Mouse (Mus musculus): ENCODE measurements around the gene Rps3. TPM values are rescaled to one million over a fixed set of nuclear protein-coding genes. Genes with fewer than 3 reads are reported as not detected.

Gene Rps3
- polyA plus RNA-seq, 1 experiment from 2014 or later: 449 TPM

DNA sequence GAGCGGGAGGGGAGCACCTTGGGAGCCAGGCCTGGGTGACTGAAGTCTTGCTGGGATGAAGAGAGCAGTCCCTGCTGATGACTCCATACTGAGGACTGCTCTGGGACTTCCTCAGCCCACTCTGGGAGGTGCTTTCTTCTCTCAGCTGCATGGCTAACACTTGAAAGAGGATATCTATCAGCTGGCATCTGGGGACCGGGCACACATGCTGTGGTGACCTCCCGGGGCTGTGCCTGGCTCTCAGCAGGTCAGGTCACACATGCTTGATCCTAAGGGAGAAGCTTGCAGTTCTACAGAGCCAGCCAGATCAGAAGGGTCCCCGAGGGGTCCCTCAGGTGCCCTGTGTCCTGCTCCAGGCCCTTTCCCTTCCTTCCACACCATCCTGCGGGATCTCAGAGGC lies 40.4 kb downstream of the Rps3 start:
- 58% methylated on average over 5 of the region's 5 CpGs for WGBS (ENCODE audit: insufficient replicate concordance)
- H3K36me3 ChIP-seq (replicated peaks): no peaks in the 10 kb centered on the region
- no peak overlapping the region for H3K9ac ChIP-seq
- no peaks in the 10 kb centered on the region; the same call in 1 of the 2 replicates for H3K27me3 ChIP-seq
- H3K9me3 ChIP-seq (replicated peaks): no peaks in the 10 kb centered on the region
- ATAC-seq (ENCODE audit: insufficient read depth): no peak
- H3K4me2 ChIP-seq: no peak overlapping the region
- H3K4me1 ChIP-seq (replicated peaks): no peaks in the 10 kb centered on the region
- H3K27ac ChIP-seq (replicated peaks): no peak overlapping the region
- no peak overlapping the region for H3K4me3 ChIP-seq (replicated peaks)

DNA sequence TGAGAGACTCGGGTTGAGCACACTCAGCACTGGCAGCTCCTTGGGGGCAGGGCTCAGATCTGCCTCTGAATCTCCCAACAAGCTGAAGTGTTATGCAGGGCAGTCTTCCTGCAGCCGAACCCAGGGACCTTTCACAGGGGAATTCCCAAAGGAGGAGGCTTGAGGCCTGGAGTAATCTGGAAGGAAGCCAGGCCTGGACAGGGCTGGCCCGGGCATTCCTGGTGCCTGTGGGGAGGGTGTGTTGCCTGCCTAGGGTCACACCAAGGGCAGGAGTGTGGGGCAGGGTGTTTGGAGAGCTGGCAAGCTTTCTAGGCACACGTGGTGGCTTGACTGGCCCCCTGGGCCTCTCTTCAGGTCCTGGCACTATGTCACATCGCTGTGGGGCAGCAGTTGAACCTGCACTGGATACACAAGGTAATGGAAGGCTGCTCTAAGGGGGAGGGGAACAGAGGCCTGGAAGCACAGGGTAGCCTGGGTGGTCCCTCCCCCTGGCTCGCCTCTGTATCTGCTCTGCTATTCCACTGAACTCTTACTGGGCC lies 41.9 kb downstream of the Rps3 start:
- Histone ChIP-seq H3K27me3 (no peaks in the 10 kb centered on the region; the same call in 1 of the 2 replicates), H3K9me3 (replicated peaks) (no peaks in the 10 kb centered on the region), H3K36me3 (replicated peaks) (no peaks in the 10 kb centered on the region), H3K9ac (no peak overlapping the region), H3K4me1 (replicated peaks) (no peaks in the 10 kb centered on the region), H3K4me2 (no peak overlapping the region), H3K4me3 (replicated peaks) (no peak overlapping the region), H3K27ac (replicated peaks) (no peak overlapping the region)
- 45% methylated on average over 6 of the region's 6 CpGs for WGBS (ENCODE audit: insufficient replicate concordance)
- ATAC-seq (ENCODE audit: insufficient read depth): no peak; the same call in 1 of the 2 replicates

DNA sequence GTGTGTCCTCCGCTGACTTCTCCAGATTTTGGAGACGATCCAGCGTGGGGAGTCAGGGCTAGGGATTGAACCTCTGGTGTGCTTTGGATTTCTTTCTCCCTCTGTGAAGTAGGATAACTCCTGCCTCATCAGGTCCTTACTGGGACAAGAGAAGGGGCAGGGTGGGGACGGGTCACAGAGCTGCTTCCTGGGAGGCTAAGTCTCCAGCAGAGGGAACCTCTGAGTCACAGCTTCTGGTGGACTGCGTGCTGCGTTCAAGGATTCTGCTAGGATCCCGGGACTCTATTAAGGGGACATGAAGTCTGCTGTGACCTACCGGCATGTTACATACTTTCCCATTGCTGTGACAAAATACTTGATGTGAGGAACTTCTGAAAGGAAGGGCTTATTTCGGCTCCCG lies 44.7 kb downstream of the Rps3 start:
- H3K36me3 ChIP-seq (replicated peaks): no peaks in the 10 kb centered on the region
- no peaks in the 10 kb centered on the region; the same call in 1 of the 2 replicates for H3K27me3 ChIP-seq
- H3K4me1 ChIP-seq (replicated peaks): 0 out of 2 replicates have a peak, but pooled peaks cover 5% of the 10 kb centered on the region
- 67% methylated on average over 10 of the region's 10 CpGs for WGBS (ENCODE audit: insufficient replicate concordance)
- ATAC-seq (ENCODE audit: insufficient read depth): no peak
- no peak overlapping the region for H3K4me2 ChIP-seq
- H3K27ac ChIP-seq (replicated peaks): no peak overlapping the region
- no peak overlapping the region for H3K9ac ChIP-seq
- H3K9me3 ChIP-seq (replicated peaks): no peaks in the 10 kb centered on the region
- H3K4me3 ChIP-seq (replicated peaks): no peak overlapping the region

DNA sequence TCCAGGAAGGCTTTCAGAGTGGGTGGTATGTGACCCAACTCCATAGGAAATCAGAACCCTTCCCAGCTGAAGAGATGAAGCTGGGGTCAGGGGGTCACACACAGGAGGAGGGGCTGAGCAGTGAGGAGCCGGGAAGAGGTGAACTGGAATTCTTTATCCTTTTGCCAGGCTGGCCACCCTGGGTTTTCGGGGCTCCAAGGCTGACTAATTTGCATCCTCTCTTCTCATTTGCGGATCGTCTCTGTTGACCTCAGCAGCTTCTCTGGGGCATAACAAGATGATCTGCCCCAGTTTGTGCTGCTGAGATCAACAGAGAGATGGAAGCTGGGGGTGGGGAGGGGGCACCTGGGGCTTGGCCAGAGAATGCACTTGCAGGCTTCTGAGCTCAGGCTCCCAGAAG lies 47.0 kb downstream of the Rps3 start:
- no peak overlapping the region for H3K4me3 ChIP-seq (replicated peaks)
- no peaks in the 10 kb centered on the region for H3K9me3 ChIP-seq (replicated peaks)
- H3K9ac ChIP-seq: no peak overlapping the region
- no peaks in the 10 kb centered on the region for H3K36me3 ChIP-seq (replicated peaks)
- peaks cover 16% of the 10 kb centered on the region; the same call in 1 of the 2 replicates for H3K4me1 ChIP-seq (replicated peaks)
- 39% methylated on average over 4 of the region's 4 CpGs for WGBS (ENCODE audit: insufficient replicate concordance)
- no peak for ATAC-seq (ENCODE audit: insufficient read depth)
- no peak overlapping the region for H3K27ac ChIP-seq (replicated peaks)
- no peaks in the 10 kb centered on the region; the same call in 1 of the 2 replicates for H3K27me3 ChIP-seq
- H3K4me2 ChIP-seq: no peak overlapping the region

DNA sequence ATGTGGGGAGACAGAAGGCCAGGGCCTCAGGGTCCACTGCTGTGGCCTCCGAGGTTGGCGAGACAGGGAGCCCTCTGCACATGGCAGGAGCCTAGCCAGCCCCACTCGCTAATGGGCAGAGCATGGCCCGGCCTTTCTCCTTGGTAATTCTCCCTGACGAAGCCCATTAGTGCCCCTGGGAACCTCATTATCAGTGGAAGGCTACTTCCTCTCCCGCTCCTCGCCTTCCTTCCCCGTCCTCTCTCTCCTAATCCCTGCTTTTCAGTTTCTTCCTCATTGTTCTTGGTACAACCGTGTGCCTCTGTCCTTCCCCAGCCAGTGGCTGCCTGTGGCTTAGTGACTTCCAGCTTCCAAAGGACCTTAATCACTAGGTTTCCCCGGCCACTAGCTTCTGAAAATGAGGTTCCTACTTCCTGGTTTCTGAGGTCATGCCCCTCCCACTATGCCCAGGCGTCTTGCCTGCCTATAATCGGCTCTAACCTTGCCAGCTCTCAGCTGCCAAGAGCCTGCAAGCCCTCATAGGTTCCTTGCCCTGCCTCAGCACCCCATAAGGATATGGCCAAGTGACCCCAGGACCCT lies 48.8 kb downstream of the Rps3 start:
- Histone ChIP-seq H3K36me3 (replicated peaks) (no peaks in the 10 kb centered on the region), H3K27me3 (no peaks in the 10 kb centered on the region; the same call in 1 of the 2 replicates), H3K27ac (replicated peaks) (no peak overlapping the region), H3K4me2 (peak overlapping the region; percentile 35), H3K4me3 (replicated peaks) (0 out of 2 replicates have a peak overlapping the region, but pooled peaks have one; percentile 5), H3K9ac (no peak overlapping the region), H3K9me3 (replicated peaks) (no peaks in the 10 kb centered on the region), H3K4me1 (replicated peaks) (peaks cover 16% of the 10 kb centered on the region; the same call in 1 of the 2 replicates)
- 16% methylated on average over 12 of the region's 12 CpGs for WGBS (ENCODE audit: insufficient replicate concordance)
- ATAC-seq (ENCODE audit: insufficient read depth): no peak

DNA sequence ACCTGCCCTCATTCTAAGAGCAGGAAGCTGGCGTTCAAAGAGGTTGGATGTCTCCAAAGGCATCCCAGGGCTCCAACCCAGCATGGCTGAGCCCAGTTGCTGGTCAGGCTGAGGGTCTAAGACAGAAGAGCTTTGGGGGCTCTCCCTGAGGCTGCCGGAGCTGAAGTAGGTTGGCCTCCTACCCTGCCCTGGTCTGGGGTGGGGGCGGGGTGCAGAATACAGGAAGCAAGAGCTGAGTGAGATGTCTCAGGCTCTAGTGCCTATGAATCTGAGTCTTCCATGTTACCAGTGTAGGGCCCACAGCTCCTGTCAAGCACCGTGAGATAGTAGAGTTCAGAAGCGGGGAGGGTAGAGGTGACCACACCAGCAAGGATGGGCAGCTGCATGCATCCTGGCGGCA lies 50.7 kb downstream of the Rps3 start:
- H3K27me3 ChIP-seq: no peaks in the 10 kb centered on the region; the same call in 1 of the 2 replicates
- WGBS (ENCODE audit: insufficient replicate concordance): 46% methylated on average over 6 of the region's 6 CpGs
- ATAC-seq (ENCODE audit: insufficient read depth): no peak

DNA sequence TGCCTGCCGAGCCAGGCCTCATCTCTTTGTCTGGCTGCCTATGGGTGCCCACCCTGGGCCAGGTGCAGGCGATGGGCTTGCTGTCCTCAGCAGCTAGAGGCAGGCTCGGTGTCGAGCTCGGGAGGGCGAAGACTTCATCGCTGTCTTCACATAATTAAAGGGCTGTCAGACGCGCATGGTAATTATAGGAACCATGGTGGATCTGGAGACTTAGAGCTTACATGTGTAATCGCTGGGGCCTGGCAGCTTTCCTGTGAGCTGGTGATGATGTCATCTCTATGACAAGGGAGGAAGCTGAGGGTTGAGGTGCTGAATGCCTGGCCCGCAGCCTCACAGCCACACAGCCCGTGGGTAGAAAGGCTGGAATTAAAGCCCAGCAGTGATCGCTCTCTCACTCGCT lies 51.3 kb downstream of the Rps3 start:
- WGBS (ENCODE audit: insufficient replicate concordance): 52% methylated on average over 14 of the region's 14 CpGs
- no peak overlapping the region for H3K9ac ChIP-seq
- no peak for ATAC-seq (ENCODE audit: insufficient read depth)
- no peaks in the 10 kb centered on the region for H3K36me3 ChIP-seq (replicated peaks)
- H3K27me3 ChIP-seq: no peaks in the 10 kb centered on the region; the same call in 1 of the 2 replicates
- H3K27ac ChIP-seq (replicated peaks): no peak overlapping the region
- peaks cover 16% of the 10 kb centered on the region; the same call in 1 of the 2 replicates for H3K4me1 ChIP-seq (replicated peaks)
- no peak overlapping the region for H3K4me3 ChIP-seq (replicated peaks)
- no peaks in the 10 kb centered on the region for H3K9me3 ChIP-seq (replicated peaks)
- no peak overlapping the region for H3K4me2 ChIP-seq

More for the DNA sequence above, 50.7 kb downstream of the Rps3 start:
- no peak overlapping the region for H3K4me3 ChIP-seq (replicated peaks)
- no peaks in the 10 kb centered on the region for H3K36me3 ChIP-seq (replicated peaks)
- no peak overlapping the region for H3K4me2 ChIP-seq
- peaks cover 16% of the 10 kb centered on the region; the same call in 1 of the 2 replicates for H3K4me1 ChIP-seq (replicated peaks)
- H3K9ac ChIP-seq: no peak overlapping the region
- H3K27ac ChIP-seq (replicated peaks): no peak overlapping the region
- H3K9me3 ChIP-seq (replicated peaks): no peaks in the 10 kb centered on the region

DNA sequence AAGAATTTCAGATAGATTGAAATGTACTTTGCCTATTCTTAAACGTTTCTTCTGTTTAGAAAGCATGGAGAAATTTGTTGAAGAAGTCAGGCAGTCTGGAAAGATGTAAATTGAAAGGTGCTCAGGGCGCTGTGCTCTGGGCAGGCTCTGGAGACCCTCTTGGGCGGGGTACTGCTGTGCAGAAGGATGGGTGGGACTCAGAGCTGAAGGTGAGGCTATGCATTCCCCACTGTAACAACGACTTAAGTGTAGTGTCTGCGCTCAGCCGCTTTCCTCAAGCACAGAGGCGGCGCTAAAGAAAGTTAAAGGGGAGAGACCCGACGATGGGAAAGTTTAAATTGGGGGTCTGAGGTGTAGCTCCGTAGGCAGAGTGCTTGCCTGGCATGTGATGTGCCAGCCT lies 53.3 kb downstream of the Rps3 start:
- ATAC-seq (ENCODE audit: insufficient read depth): no peak
- no peak overlapping the region for H3K4me3 ChIP-seq (replicated peaks)
- H3K4me2 ChIP-seq: no peak overlapping the region
- H3K4me1 ChIP-seq (replicated peaks): peaks cover 16% of the 10 kb centered on the region; the same call in 1 of the 2 replicates
- H3K27ac ChIP-seq (replicated peaks): no peak overlapping the region
- H3K9me3 ChIP-seq (replicated peaks): no peaks in the 10 kb centered on the region
- H3K9ac ChIP-seq: no peak overlapping the region
- 73% methylated on average over 11 of the region's 11 CpGs for WGBS (ENCODE audit: insufficient replicate concordance)
- no peaks in the 10 kb centered on the region for H3K27me3 ChIP-seq
- no peaks in the 10 kb centered on the region for H3K36me3 ChIP-seq (replicated peaks)

DNA sequence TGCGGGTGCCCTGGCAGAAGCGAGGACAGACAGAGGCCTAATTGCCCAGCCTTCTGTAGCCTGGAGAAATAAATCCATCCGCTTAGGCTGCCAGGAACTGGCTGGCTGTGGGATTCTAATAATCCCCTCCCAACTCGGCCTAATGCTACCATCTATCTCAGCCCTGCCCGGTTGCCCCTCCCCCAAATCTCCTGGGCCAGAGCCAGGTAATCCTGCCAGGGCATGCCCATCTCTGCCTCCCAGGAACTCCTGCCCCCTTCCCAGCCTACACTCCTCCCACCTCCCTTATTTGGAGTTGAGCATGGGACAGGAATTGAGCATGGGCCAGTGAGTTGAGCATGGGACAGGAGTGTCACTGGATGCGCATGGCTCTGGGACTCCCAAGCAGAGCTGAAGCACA lies 53.8 kb downstream of the Rps3 start:
- Histone ChIP-seq H3K36me3 (replicated peaks) (no peaks in the 10 kb centered on the region), H3K9ac (no peak overlapping the region), H3K4me3 (replicated peaks) (no peak overlapping the region), H3K27me3 (no peaks in the 10 kb centered on the region), H3K27ac (replicated peaks) (no peak overlapping the region), H3K4me2 (no peak overlapping the region), H3K4me1 (replicated peaks) (peaks cover 16% of the 10 kb centered on the region; the same call in 1 of the 2 replicates), H3K9me3 (replicated peaks) (no peaks in the 10 kb centered on the region)
- ATAC-seq (ENCODE audit: insufficient read depth): no peak
- 61% methylated on average over 6 of the region's 6 CpGs for WGBS (ENCODE audit: insufficient replicate concordance)

DNA sequence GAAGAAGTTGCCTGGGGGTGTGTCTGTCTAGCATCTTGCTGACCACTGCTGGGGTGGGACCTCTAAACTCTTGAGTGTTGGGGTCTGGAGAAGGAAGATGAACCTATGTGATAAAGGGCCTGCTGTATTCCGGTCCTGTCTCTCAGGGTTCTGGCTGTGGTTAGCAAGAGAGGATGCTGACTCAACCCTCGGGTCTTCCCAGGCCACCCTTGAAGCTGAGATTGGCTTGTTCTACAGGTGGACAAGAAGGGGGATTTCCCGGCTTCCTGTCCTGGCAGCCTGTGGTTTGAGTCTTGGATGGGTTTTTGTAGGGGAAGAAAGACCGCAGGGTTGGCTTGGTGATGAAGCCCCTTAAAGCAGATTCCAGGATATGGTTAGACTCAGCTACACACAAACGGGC lies 54.7 kb downstream of the Rps3 start:
- 20% methylated on average over 5 of the region's 5 CpGs for WGBS (ENCODE audit: insufficient replicate concordance)
- ATAC-seq (ENCODE audit: insufficient read depth): no peak

DNA sequence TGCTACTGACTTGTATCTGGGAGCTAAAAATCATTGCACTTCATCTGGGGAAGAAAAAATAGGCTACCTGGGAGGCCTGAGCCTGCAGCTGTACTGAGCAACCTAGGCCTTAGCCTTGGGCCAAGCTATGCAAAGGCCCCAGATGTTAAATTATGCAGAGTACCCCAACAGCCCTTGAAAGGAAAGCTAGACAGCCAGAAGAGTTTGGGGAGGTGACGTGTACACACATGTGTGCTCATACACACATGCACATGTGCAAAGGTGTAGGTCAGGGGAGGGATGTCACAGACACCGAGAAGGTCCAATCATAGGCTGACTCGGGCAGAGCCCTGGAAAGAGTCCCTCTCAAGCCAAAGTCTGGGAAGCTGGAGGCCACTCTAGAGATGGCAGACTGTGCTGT lies 55.6 kb downstream of the Rps3 start:
- 58% methylated on average over 3 of the region's 3 CpGs for WGBS (ENCODE audit: insufficient replicate concordance)
- no peak overlapping the region for H3K4me3 ChIP-seq (replicated peaks)
- no peak for ATAC-seq (ENCODE audit: insufficient read depth)

More for the DNA sequence above, 54.7 kb downstream of the Rps3 start:
- H3K4me2 ChIP-seq: no peak overlapping the region
- no peak overlapping the region for H3K9ac ChIP-seq
- no peak overlapping the region for H3K4me3 ChIP-seq (replicated peaks)
- peaks cover 12% of the 10 kb centered on the region; the same call in 1 of the 2 replicates for H3K4me1 ChIP-seq (replicated peaks)
- H3K9me3 ChIP-seq (replicated peaks): no peaks in the 10 kb centered on the region
- no peaks in the 10 kb centered on the region for H3K27me3 ChIP-seq
- no peak overlapping the region for H3K27ac ChIP-seq (replicated peaks)
- H3K36me3 ChIP-seq (replicated peaks): no peaks in the 10 kb centered on the region

More for the DNA sequence above, 55.6 kb downstream of the Rps3 start:
- H3K9ac ChIP-seq: no peak overlapping the region
- no peaks in the 10 kb centered on the region for H3K9me3 ChIP-seq (replicated peaks)
- H3K27me3 ChIP-seq: no peaks in the 10 kb centered on the region
- no peaks in the 10 kb centered on the region for H3K36me3 ChIP-seq (replicated peaks)
- peaks cover 11% of the 10 kb centered on the region; the same call in 1 of the 2 replicates for H3K4me1 ChIP-seq (replicated peaks)
- H3K4me2 ChIP-seq: no peak overlapping the region
- H3K27ac ChIP-seq (replicated peaks): no peak overlapping the region
